Mouse (Mus musculus) cerebellum, postnatal 4 days (tissue): ENCODE data around the gene Spock3.
"Not testable (repeated sequence)": the region's sequence is repeated elsewhere in the genome, so short reads cannot be mapped to it uniquely, and the experiment has no call there.

ENCODE experiments used
- DNase-seq, 2 experiments: peaks; one replicate each; pipeline ENCODE4 v3.0.0; 2022; ENCODE audit warnings: low spot score in 2 of 2, mixed read lengths in 1 of 2

Gene Spock3

GRCm38 (mm10) chr8:62950709-62951108 lies at the start of gene Spock3:
Gene Spock3, plus strand, starts transcription at chr8:62951009.
- DNase-seq: no peak

- peak; percentile 23 to 43 for DNase-seq
Measured at GRCm38 (mm10) chr8:62951173-62952134, 645 bp downstream of the Spock3 start.

GRCm38 (mm10) chr8:62952481-62952880 lies 1.7 kb downstream of the Spock3 start:
- DNase-seq: no peak

- DNase-seq: no peak
Measured at GRCm38 (mm10) chr8:62962608-62963007, 11.8 kb downstream of the Spock3 start.

GRCm38 (mm10) chr8:62969802-62970372 lies 19.1 kb downstream of the Spock3 start:
- peak in 1 of 2 experiments; percentile 1 for DNase-seq

GRCm38 (mm10) chr8:63088984-63089383 lies 138.2 kb downstream of the Spock3 start:
- no peak for DNase-seq

GRCm38 (mm10) chr8:63098200-63098599 lies 147.4 kb downstream of the Spock3 start:
- DNase-seq: no peak

- no peak for DNase-seq
Measured at GRCm38 (mm10) chr8:63109761-63110160, 159.0 kb downstream of the Spock3 start.

- no peak for DNase-seq
Measured at GRCm38 (mm10) chr8:63112919-63113318, 162.1 kb downstream of the Spock3 start.

GRCm38 (mm10) chr8:63120508-63120907 lies 169.7 kb downstream of the Spock3 start:
- no peak for DNase-seq

- DNase-seq: no peak
Measured at GRCm38 (mm10) chr8:63135406-63135805, 184.6 kb downstream of the Spock3 start.

GRCm38 (mm10) chr8:63163861-63164260 lies 213.1 kb downstream of the Spock3 start:
- DNase-seq: not testable (repeated sequence)

GRCm38 (mm10) chr8:63165326-63165725 lies 214.5 kb downstream of the Spock3 start:
- DNase-seq: no peak

- no peak for DNase-seq
Measured at GRCm38 (mm10) chr8:63169956-63170355, 219.1 kb downstream of the Spock3 start.

GRCm38 (mm10) chr8:63181272-63181671 lies 230.5 kb downstream of the Spock3 start:
- no peak for DNase-seq

GRCm38 (mm10) chr8:63258812-63259385 lies 308.1 kb downstream of the Spock3 start:
- no peak for DNase-seq

- DNase-seq: no peak
Measured at GRCm38 (mm10) chr8:63262516-63262915, 311.7 kb downstream of the Spock3 start.

- no peak for DNase-seq
Measured at GRCm38 (mm10) chr8:63335366-63335765, 384.6 kb downstream of the Spock3 start.

GRCm38 (mm10) chr8:63368580-63368979 lies 417.8 kb downstream of the Spock3 start:
- no peak for DNase-seq

GRCm38 (mm10) chr8:63397659-63398058 lies 446.9 kb downstream of the Spock3 start:
- no peak for DNase-seq
